Mouse (Mus musculus) R1 (cell line): ENCODE measurements at regions not wholly inside any gene's neighbourhood (a gene's known extent, or its start where the extent isn't known, plus 50 kb on each side); places are given as distances from the start of the nearest gene placed in this dataset.
A peak's percentile ranks its signal among the peaks of the same experiment; 100 is the strongest.

Source experiments
- DNase-seq: peaks from one replicate; pipeline ENCODE4 v3.0.0-alpha.2; 2018; ENCODE audit warnings: low read depth, low spot score

- no peak for DNase-seq
Measured at GRCm38 (mm10) chr12:11518379-11518778, 62.5 kb downstream of the Rad51ap2 start.

- DNase-seq, result no peak
Measured at GRCm38 (mm10) chr12:11562891-11563290, 107.0 kb downstream of the Rad51ap2 start.

GRCm38 (mm10) chr12:11570160-11570559 is 114.3 kb downstream of the Rad51ap2 start:
- no peak for DNase-seq

GRCm38 (mm10) chr12:11603946-11604345 is 148.1 kb downstream of the Rad51ap2 start:
- DNase-seq, result no peak

- DNase-seq, result no peak
Measured at GRCm38 (mm10) chr12:11608733-11609132, 152.9 kb downstream of the Rad51ap2 start.

GRCm38 (mm10) chr12:11611656-11612055 is 155.8 kb downstream of the Rad51ap2 start:
- DNase-seq, result no peak

- DNase-seq, result peak; percentile 14
Measured at GRCm38 (mm10) chr12:11615237-11615636, 159.4 kb downstream of the Rad51ap2 start.

GRCm38 (mm10) chr12:11623561-11623960 is 167.7 kb downstream of the Rad51ap2 start:
- DNase-seq, result no peak

- DNase-seq, result no peak
Measured at GRCm38 (mm10) chr12:11630178-11630577, 174.3 kb downstream of the Rad51ap2 start.

GRCm38 (mm10) chr12:11631790-11632189 is 175.9 kb downstream of the Rad51ap2 start:
- no peak for DNase-seq

- DNase-seq, result no peak
Measured at GRCm38 (mm10) chr12:11673281-11673680, 217.4 kb downstream of the Rad51ap2 start.

GRCm38 (mm10) chr12:11694797-11695196 is 238.9 kb downstream of the Rad51ap2 start:
- no peak for DNase-seq

- no peak for DNase-seq
Measured at GRCm38 (mm10) chr12:11708879-11709602, 253.2 kb downstream of the Rad51ap2 start.

GRCm38 (mm10) chr12:11717633-11718032 is 261.8 kb downstream of the Rad51ap2 start:
- DNase-seq, result no peak

- DNase-seq, result no peak
Measured at GRCm38 (mm10) chr12:11751471-11751870, 295.6 kb downstream of the Rad51ap2 start.

GRCm38 (mm10) chr12:11754184-11754907 is 298.5 kb downstream of the Rad51ap2 start:
- DNase-seq, result no peak

GRCm38 (mm10) chr12:11802326-11802725 is 346.4 kb downstream of the Rad51ap2 start:
- no peak for DNase-seq

- no peak for DNase-seq
Measured at GRCm38 (mm10) chr12:11803162-11803561, 347.3 kb downstream of the Rad51ap2 start.

- DNase-seq, result no peak
Measured at GRCm38 (mm10) chr12:11829701-11830100, 373.8 kb downstream of the Rad51ap2 start.

- DNase-seq, result no peak
Measured at GRCm38 (mm10) chr12:11831292-11831691, 375.4 kb downstream of the Rad51ap2 start.

GRCm38 (mm10) chr12:11837819-11838472 is 382.1 kb downstream of the Rad51ap2 start:
- no peak for DNase-seq

GRCm38 (mm10) chr12:11851034-11851433 is 395.2 kb downstream of the Rad51ap2 start:
- no peak for DNase-seq
